Mouse (Mus musculus) layer of hippocampus, adult 2 months (tissue): Measurements from ENCODE around the gene Gng12. TPM values are rescaled to one million over a fixed set of nuclear protein-coding genes. Genes with fewer than 3 reads are reported as not detected.

Experiments used
- DNase-seq, 2 experiments: peaks; one replicate each; pipeline ENCODE4 v3.0.0; 2022; ENCODE audit warnings: low spot score in 2 of 2
- H3K27ac ChIP-seq: fragments of 200-600 bp; 2 replicates; pipeline ENCODE4 v1.8.1; 2022
- H3K4me3 ChIP-seq: fragments of 200-600 bp; 2 replicates; pipeline ENCODE4 v1.8.1; 2022; ENCODE audit warnings: mild to moderate bottlenecking
- CTCF ChIP-seq: fragments of 200-600 bp; conservative IDR thresholded peaks from 2 replicates; pipeline ENCODE4 v1.8.1; 2022; ENCODE audit warnings: antibody characterized with exemption, mild to moderate bottlenecking, moderate library complexity
- total RNA-seq, 2 experiments: library from RNA; stranded (reverse); gene quantifications; 2 replicates each; pipeline ENCODE4 v1.2.3; 2021

Gene Gng12
- total RNA-seq, 2 experiments from 2014 or later, result 61.8 to 62.6 TPM

GRCm38 (mm10) chr6:66992786-66993185 is 96.6 kb downstream of the Gng12 start:
- DNase-seq, result no peak
- no peak overlapping the region for H3K27ac ChIP-seq
- H3K4me3 ChIP-seq, result no peak overlapping the region
- no peak for TF ChIP-seq CTCF

- no peak overlapping the region for H3K27ac ChIP-seq
- H3K4me3 ChIP-seq, result no peak overlapping the region
- DNase-seq, result no peak
- no peak for TF ChIP-seq CTCF
These were observed 98.8 kb downstream of the Gng12 start for GRCm38 (mm10) chr6:66994981-66995380.

- no peak for TF ChIP-seq CTCF
- no peak for DNase-seq
- Histone ChIP-seq H3K4me3 (no peak overlapping the region), H3K27ac (no peak overlapping the region)
These were observed 99.6 kb downstream of the Gng12 start for GRCm38 (mm10) chr6:66995825-66996224.

DNA sequence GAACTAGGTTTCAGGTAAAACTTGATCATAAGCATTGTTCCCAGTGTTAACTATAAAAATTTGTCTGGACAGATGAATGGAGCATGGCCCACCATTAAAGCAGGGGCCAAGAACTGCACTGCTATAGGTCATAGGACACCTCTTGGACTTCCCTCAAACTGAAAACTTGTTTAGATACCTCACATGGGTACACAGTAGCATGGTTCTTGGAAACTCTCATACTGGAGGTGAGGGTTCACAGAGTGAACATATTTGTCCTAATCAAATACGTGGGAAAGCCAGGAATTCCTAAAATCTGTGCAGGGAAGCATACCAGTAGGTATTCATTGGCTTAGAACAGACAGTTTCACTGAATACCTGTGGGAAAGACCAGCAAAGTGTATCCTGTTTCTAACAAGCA is 100.1 kb downstream of the Gng12 start:
- DNase-seq, result no peak
- no peak for TF ChIP-seq CTCF
- Histone ChIP-seq H3K4me3 (no peak overlapping the region), H3K27ac (no peak overlapping the region)

DNA sequence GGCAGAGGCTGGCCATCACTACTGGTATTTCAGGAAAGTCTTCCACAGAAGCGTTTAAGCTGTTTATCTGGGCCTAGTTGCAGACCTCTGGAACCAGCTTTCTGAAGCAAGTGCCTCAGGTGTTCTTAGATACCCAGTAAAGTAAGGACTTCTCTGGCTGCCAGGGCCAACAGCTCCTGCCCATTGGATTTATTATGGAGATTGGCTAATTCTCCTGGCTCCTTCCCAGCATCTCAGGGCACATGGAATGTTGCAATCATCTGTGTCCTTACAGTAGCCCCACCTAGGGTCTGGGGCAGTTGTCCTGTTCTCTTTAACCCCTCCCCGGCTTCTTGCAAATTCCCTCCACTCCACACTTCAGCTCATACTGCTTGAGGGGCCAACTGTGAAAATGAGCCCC is 102.4 kb downstream of the Gng12 start:
- H3K4me3 ChIP-seq, result no peak overlapping the region
- no peak for DNase-seq
- TF ChIP-seq CTCF, result no peak
- no peak overlapping the region for H3K27ac ChIP-seq

GRCm38 (mm10) chr6:66999800-67000199 is 103.6 kb downstream of the Gng12 start:
- H3K4me3 ChIP-seq, result no peak overlapping the region
- H3K27ac ChIP-seq, result no peak overlapping the region
- no peak for DNase-seq
- no peak for TF ChIP-seq CTCF

DNA sequence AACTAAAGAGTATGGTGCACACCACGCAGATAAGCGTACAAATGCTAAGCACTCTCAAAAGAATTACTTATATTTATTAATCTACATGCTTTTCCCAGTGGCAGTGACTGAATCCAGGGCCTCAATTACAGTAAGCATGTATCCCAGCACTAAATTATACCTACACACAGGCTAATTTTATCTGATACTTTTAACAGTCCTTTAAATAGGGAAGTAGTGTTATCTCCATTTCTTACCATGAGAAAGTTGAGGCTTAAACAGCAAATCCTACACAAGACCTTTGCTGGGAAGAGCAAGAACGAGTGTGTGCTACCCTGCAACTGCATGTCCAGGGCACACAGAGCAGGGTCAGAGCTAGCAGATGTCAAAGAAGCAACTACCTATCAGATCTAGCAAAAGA is 113.7 kb downstream of the Gng12 start:
- Histone ChIP-seq H3K27ac (no peak overlapping the region), H3K4me3 (no peak overlapping the region)
- no peak for TF ChIP-seq CTCF
- DNase-seq, result no peak

DNA sequence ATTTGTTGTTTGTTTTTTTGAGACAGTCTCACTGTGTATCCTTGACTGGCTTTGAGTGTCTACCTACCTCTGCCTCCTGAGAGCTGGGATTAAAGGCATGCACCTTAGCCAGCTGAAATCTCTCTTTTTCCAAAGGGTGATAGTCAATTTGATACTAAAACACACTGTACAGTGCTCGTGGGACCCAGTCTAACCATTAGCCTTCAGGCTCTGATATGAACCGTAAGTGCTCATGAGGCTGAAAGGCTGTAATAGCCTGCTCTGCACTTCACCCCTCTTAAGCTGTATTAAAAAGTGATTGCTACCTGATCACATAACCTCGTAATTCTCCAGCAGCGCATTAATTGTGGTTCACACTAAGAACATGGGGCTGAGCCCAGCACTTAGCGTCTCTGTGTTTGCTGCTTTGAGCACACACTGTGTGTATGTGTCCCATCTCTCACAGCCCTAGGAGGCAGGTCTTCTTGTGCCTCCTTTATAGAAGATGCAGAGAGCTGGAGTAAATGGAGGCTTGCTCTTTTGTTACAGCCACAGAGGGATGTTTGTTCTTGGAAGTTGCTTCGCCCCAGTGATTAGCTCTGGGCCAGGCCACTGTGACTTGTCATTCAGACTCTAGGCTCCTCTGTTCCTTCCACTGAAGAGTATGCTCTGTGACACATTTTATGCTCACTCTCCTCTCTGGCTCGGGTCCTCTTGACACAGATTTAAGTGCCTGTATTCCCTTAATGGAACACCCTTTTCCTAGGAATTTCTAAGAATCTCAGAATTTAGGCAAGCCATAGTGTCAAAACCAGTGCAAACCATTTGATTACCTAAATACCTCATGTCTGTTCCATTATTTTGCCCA is 114.4 kb downstream of the Gng12 start:
- TF ChIP-seq CTCF, result no peak
- no peak for DNase-seq
- Histone ChIP-seq H3K27ac (no peak overlapping the region), H3K4me3 (no peak overlapping the region)

DNA sequence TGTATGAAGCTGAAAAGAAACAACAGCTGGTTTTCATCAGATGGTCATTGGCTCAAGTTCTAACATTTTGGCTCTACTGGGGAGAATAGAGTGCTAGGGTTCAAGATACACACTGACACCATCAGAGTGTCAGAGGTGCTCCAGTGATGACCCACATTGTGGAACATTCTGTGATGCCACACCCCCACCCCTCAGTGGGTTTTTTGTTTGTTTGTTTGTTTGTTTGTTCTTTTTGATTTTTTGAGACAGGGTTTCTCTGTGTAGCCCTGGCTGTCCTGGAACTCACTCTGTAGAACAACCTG is 115.0 kb downstream of the Gng12 start:
- no peak for TF ChIP-seq CTCF
- no peak overlapping the region for H3K27ac ChIP-seq
- DNase-seq, result no peak

DNA sequence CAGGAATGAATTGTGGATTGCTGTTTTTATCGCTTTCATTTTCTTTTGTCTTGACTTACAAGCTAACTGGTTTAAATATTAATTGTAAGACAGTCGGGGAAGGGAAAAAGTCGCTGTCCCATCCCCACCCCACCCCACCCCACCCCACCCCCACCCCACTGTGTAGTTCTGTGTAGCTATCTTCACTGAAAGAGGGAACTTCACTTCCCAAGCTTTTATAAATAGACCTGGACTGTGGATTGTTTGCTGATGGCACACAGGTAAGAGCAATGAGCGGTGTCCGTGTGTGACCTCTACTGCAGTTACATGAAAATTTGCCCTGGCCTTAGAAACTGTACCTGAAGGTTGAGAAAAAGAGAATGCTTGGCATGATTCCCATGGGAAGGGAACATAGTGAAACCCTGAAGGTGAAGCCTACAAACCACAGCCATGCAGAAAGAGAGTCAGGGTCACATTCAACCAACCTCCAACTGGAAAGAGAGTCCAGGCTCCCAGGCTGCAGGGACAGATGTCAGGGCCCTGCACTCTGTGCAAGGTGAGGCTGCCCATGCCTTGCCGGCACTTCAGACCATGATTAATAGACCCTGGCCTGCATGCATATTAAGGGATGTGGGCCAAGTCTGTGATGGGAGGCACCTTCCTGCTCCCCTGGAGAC is 117.2 kb downstream of the Gng12 start:
- H3K27ac ChIP-seq, result no peak overlapping the region
- H3K4me3 ChIP-seq, result no peak overlapping the region
- DNase-seq, result no peak
- TF ChIP-seq CTCF, result no peak

More for the DNA sequence above, 115.0 kb downstream of the Gng12 start:
- H3K4me3 ChIP-seq, result no peak overlapping the region

- H3K4me3 ChIP-seq, result no peak overlapping the region
- H3K27ac ChIP-seq, result no peak overlapping the region
- no peak for DNase-seq
- TF ChIP-seq CTCF, result no peak
These were observed 117.9 kb downstream of the Gng12 start for GRCm38 (mm10) chr6:67013949-67014678.

GRCm38 (mm10) chr6:67014679-67015075 is 118.5 kb downstream of the Gng12 start:
- Histone ChIP-seq H3K4me3 (no peak overlapping the region), H3K27ac (no peak overlapping the region)
- no peak for DNase-seq
- no peak for TF ChIP-seq CTCF

GRCm38 (mm10) chr6:67015739-67016519 is 119.7 kb downstream of the Gng12 start:
- no peak overlapping the region for H3K4me3 ChIP-seq
- no peak overlapping the region for H3K27ac ChIP-seq
- TF ChIP-seq CTCF, result no peak
- no peak for DNase-seq
